Mouse (Mus musculus) kidney, adult 2 months (tissue): ENCODE results near the gene Dlec1.

ENCODE experiments used
- CTCF ChIP-seq: fragments of 200-500 bp; conservative IDR thresholded peaks from 2 replicates; pipeline ENCODE4 v1.5.1; 2011; ENCODE audit warnings: low read depth, mild to moderate bottlenecking, control low read depth, low read length, moderate library complexity, mixed read lengths; ENCODE audit not compliant: insufficient read depth, insufficient read length
- POLR2A ChIP-seq: fragments of 200-500 bp; IDR thresholded peaks from one replicate; pipeline ENCODE4 v1.6.1; 2011; ENCODE audit warnings: low read depth, low read length, control low read depth

- TF ChIP-seq CTCF (no peak), POLR2A (no peak)
Observed at GRCm38 (mm10) chr9:119087309-119087708, 15.0 kb upstream of the Dlec1 start.
